Mouse (Mus musculus): ENCODE results near the gene Itpkc. TPM values are rescaled to one million over a fixed set of nuclear protein-coding genes. Genes with fewer than 3 reads are reported as not detected.
"Not testable (repeated sequence)": the region's sequence is repeated elsewhere in the genome, so short reads cannot be mapped to it uniquely, and the experiment has no call there.

Gene Itpkc
- polyA plus RNA-seq, 1 experiment from 2014 or later: 1.6 TPM

DNA sequence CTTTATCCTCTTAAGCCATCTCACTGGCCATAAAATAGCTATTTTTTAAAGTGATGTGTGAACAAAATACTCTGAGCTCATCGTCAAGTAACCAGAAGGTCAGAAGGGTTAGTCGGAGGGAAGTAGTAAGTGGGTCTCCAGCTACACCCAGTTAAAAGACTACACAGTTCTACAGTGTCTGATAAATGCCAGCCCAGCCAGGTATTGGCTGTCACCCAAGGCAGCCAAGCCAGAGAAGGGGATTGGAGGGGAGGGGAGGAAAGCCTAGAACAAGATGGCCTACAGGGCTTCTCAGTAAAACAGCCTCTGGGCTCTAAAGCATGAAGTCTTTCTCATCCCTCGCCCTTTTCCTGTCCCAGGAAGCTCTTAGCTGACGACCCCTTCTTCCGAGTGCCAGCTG is 21.5 kb upstream of the Itpkc start:
- H3K27me3 ChIP-seq (ENCODE audit: control insufficient read depth, insufficient read depth, low read depth, low read length): no peaks in the 10 kb centered on the region
- no peaks in the 10 kb centered on the region for H3K9me3 ChIP-seq (replicated peaks; ENCODE audit: control insufficient read depth, low read length)
- H3K4me3 ChIP-seq (ENCODE audit: low read depth, low read length): no peak overlapping the region
- no peak overlapping the region for H3K9ac ChIP-seq (ENCODE audit: low read depth, low read length)
- H3K27ac ChIP-seq (ENCODE audit: low read length): no peak overlapping the region
- WGBS (ENCODE audit: insufficient replicate concordance): 70% methylated on average over 5 of the region's 5 CpGs
- ATAC-seq (ENCODE audit: low read depth): no peak
- H3K36me3 ChIP-seq (ENCODE audit: control insufficient read depth, insufficient read depth): no peaks in the 10 kb centered on the region
- H3K4me2 ChIP-seq (ENCODE audit: low read depth, low read length): no peak overlapping the region
- peaks cover 4% of the 10 kb centered on the region for H3K4me1 ChIP-seq (ENCODE audit: control insufficient read depth, low read depth, low read length)

DNA sequence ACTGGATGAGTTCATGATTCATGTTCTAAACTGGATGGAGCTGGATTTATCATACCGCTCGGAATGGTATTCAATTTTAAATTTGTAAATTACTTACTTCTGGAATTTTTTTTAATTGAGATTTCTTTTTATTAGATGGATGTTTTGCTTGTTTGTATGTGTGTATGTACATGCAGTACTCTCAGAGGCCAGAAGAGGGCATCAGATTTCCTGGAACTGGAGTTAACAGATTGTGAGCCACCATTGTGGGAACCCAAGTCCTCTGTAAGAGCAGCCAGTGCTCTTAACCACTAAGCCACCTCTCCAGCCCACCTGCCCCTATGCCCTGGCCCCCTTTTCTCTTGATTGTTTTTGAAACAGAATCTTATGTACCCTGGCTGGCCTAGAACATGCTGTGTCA is 20.7 kb upstream of the Itpkc start:
- WGBS (ENCODE audit: insufficient replicate concordance): 63% methylated on average over 2 of the region's 2 CpGs
- Histone ChIP-seq H3K9me3 (replicated peaks; ENCODE audit: control insufficient read depth, low read length) (no peaks in the 10 kb centered on the region), H3K27ac (ENCODE audit: low read length) (no peak overlapping the region), H3K36me3 (ENCODE audit: control insufficient read depth, insufficient read depth) (no peaks in the 10 kb centered on the region), H3K9ac (ENCODE audit: low read depth, low read length) (no peak overlapping the region), H3K27me3 (ENCODE audit: control insufficient read depth, insufficient read depth, low read depth, low read length) (no peaks in the 10 kb centered on the region), H3K4me2 (ENCODE audit: low read depth, low read length) (no peak overlapping the region), H3K4me1 (ENCODE audit: control insufficient read depth, low read depth, low read length) (no peaks in the 10 kb centered on the region; the same call in 1 of the 2 replicates), H3K4me3 (ENCODE audit: low read depth, low read length) (no peak overlapping the region)
- no peak for ATAC-seq (ENCODE audit: low read depth)

DNA sequence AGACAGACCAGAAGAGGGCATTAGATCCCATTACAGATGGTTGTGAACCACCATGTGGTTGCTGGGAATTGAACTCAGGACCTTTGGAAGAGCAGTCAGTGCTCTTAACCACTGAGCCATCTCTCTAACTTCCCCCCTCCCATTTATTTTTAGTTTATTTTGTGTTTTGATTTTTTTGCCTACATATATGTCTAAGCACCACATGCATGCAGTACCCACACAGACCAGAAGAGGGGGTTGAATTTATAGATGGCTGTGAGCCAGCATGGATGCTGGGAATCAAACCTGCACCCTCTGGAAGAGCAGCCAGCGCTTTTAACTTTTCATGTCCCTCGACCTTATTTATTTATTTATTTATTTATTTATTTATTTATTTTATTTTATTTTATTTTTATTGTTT is 15.6 kb upstream of the Itpkc start:
- H3K9me3 ChIP-seq (replicated peaks; ENCODE audit: control insufficient read depth, low read length); H3K4me2 ChIP-seq (ENCODE audit: low read depth, low read length); H3K4me3 ChIP-seq (ENCODE audit: low read depth, low read length); ATAC-seq (ENCODE audit: low read depth); H3K27ac ChIP-seq (ENCODE audit: low read length); H3K27me3 ChIP-seq (ENCODE audit: control insufficient read depth, insufficient read depth, low read depth, low read length); H3K4me1 ChIP-seq (ENCODE audit: control insufficient read depth, low read depth, low read length); H3K9ac ChIP-seq (ENCODE audit: low read depth, low read length); H3K36me3 ChIP-seq (ENCODE audit: control insufficient read depth, insufficient read depth): not testable (repeated sequence)
- 60% methylated on average over 2 of the region's 2 CpGs for WGBS (ENCODE audit: insufficient replicate concordance)

DNA sequence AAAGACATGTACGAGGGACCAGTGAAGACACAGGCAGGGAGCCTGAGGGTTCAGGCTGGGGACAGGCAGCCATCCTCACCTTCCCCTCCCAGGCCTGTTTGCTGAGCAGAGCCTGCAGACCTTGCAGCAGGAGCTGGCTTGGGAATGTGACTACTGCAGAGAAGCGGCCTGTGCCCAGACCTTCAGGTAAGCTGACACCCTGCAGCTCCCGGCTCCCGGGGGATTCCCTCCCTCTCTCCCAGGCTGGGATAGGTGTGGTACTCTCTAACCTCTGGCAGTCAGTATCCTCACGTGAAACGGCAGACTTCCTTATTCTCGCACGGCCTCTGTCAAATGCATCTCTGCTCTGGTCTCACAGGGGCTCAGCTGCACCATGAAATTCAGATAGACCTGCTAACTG is 14.8 kb upstream of the Itpkc start:
- no peak for ATAC-seq (ENCODE audit: low read depth)

DNA sequence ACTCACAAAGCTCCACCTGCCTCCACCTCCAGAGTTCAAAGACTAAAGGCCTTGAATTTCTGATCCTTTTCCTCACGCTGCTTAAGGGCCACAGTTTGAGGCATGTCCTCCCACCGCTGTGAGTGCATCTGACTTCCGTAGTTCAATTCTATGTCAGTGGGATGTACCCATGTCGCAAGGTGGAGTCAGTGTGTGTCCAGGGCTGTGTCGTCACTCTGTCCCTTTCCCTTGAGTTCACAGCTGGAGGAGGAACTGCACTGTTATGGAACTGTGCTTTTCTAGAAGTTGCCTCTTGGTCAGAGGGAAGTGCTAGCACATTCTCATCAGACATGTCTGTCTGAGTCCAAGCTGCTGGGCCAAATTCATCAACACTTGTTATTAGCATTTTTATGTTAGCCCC is 10.1 kb upstream of the Itpkc start:
- Histone ChIP-seq H3K4me2 (ENCODE audit: low read depth, low read length) (no peak overlapping the region), H3K9me3 (replicated peaks; ENCODE audit: control insufficient read depth, low read length) (no peaks in the 10 kb centered on the region), H3K4me3 (ENCODE audit: low read depth, low read length) (no peak overlapping the region), H3K4me1 (ENCODE audit: control insufficient read depth, low read depth, low read length) (peaks cover 3% of the 10 kb centered on the region), H3K27ac (ENCODE audit: low read length) (no peak overlapping the region), H3K27me3 (ENCODE audit: control insufficient read depth, insufficient read depth, low read depth, low read length) (no peaks in the 10 kb centered on the region), H3K9ac (ENCODE audit: low read depth, low read length) (no peak overlapping the region), H3K36me3 (ENCODE audit: control insufficient read depth, insufficient read depth) (no peaks in the 10 kb centered on the region)
- ATAC-seq (ENCODE audit: low read depth): peak; percentile 54; the same call in 1 of the 2 replicates
- 69% methylated on average over 5 of the region's 5 CpGs for WGBS (ENCODE audit: insufficient replicate concordance)

More for the DNA sequence above, 14.8 kb upstream of the Itpkc start:
- Histone ChIP-seq H3K27me3 (ENCODE audit: control insufficient read depth, insufficient read depth, low read depth, low read length) (no peaks in the 10 kb centered on the region), H3K4me1 (ENCODE audit: control insufficient read depth, low read depth, low read length) (no peaks in the 10 kb centered on the region), H3K36me3 (ENCODE audit: control insufficient read depth, insufficient read depth) (no peaks in the 10 kb centered on the region), H3K9me3 (replicated peaks; ENCODE audit: control insufficient read depth, low read length) (no peaks in the 10 kb centered on the region), H3K4me2 (ENCODE audit: low read depth, low read length) (no peak overlapping the region), H3K27ac (ENCODE audit: low read length) (no peak overlapping the region), H3K4me3 (ENCODE audit: low read depth, low read length) (no peak overlapping the region), H3K9ac (ENCODE audit: low read depth, low read length) (no peak overlapping the region)
- WGBS (ENCODE audit: insufficient replicate concordance): 70% methylated on average over 8 of the region's 8 CpGs

DNA sequence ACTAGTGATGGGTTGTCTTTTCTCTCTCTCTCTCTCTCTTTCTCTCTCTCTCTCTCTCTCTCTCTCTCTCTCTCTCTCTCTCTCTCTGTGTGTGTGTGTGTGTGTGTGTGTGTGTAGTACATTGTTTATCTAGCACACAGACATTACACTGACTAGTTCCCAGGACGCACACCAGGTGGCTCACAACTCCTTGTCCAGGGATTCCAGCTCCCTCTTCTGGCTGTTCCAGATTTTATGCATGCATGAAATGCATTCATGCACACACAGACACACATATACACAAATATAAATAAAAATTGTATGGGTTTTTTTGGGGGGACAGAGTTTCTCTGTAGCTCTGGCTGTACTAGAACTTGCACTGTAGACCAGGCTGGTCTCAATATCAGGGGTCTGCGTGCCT is 9.1 kb upstream of the Itpkc start:
- Histone ChIP-seq H3K4me3 (ENCODE audit: low read depth, low read length) (no peak overlapping the region), H3K36me3 (ENCODE audit: control insufficient read depth, insufficient read depth) (no peaks in the 10 kb centered on the region), H3K9me3 (replicated peaks; ENCODE audit: control insufficient read depth, low read length) (no peaks in the 10 kb centered on the region), H3K27ac (ENCODE audit: low read length) (no peak overlapping the region), H3K4me1 (ENCODE audit: control insufficient read depth, low read depth, low read length) (peaks cover 8% of the 10 kb centered on the region), H3K4me2 (ENCODE audit: low read depth, low read length) (no peak overlapping the region), H3K27me3 (ENCODE audit: control insufficient read depth, insufficient read depth, low read depth, low read length) (no peaks in the 10 kb centered on the region), H3K9ac (ENCODE audit: low read depth, low read length) (no peak overlapping the region)
- ATAC-seq (ENCODE audit: low read depth): no peak
- 69% methylated on average over 2 of the region's 2 CpGs for WGBS (ENCODE audit: insufficient replicate concordance)

DNA sequence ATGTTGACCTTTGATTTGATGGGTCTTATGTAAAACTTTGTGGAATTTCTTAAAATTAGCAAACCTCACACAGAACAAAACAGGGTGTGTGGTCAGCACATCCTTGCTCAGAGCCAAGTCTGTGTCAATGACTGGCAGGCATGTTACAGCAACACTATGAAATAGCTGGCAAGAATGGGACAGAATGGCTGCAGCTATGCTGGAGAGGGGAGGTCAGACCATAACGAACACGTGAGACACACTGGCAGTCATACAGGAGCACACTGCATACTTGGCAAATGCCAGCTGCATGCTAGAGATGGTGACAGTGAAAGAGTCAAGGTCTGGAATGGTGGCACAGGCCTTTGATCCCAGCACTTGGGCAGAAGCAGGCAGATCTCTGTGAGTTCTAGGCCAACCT is 7.3 kb upstream of the Itpkc start:
- no peak overlapping the region for H3K9ac ChIP-seq (ENCODE audit: low read depth, low read length)
- H3K4me1 ChIP-seq (ENCODE audit: control insufficient read depth, low read depth, low read length): peaks cover 10% of the 10 kb centered on the region
- H3K4me2 ChIP-seq (ENCODE audit: low read depth, low read length): no peak overlapping the region
- H3K27ac ChIP-seq (ENCODE audit: low read length): no peak overlapping the region
- 78% methylated on average over 2 of the region's 2 CpGs for WGBS (ENCODE audit: insufficient replicate concordance)
- no peak overlapping the region for H3K4me3 ChIP-seq (ENCODE audit: low read depth, low read length)
- H3K27me3 ChIP-seq (ENCODE audit: control insufficient read depth, insufficient read depth, low read depth, low read length): no peaks in the 10 kb centered on the region
- ATAC-seq (ENCODE audit: low read depth): no peak
- H3K36me3 ChIP-seq (ENCODE audit: control insufficient read depth, insufficient read depth): no peaks in the 10 kb centered on the region
- no peaks in the 10 kb centered on the region for H3K9me3 ChIP-seq (replicated peaks; ENCODE audit: control insufficient read depth, low read length)

DNA sequence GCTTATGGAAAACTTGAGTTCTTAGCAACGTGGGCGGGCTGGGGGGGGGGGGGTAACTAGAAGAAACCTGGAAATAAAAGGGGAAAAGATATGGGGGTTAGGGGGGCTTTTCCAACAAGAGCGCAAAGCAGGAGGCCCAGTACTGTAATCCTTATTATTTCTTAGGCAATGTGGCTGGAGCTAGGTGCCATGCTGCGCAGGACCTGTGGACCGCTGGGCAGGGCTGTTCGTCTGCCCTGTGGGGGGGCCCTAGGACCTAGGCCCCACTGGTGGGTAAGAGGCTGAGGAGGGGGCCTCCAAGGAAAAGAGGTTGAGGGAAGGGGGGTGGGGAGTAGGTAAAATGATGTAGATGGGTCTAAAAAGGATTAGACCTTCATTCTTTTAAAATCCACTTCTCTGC is 4.8 kb upstream of the Itpkc start:
- Histone ChIP-seq H3K36me3 (ENCODE audit: control insufficient read depth, insufficient read depth) (no peaks in the 10 kb centered on the region), H3K4me1 (ENCODE audit: control insufficient read depth, low read depth, low read length) (peaks cover 15% of the 10 kb centered on the region), H3K27me3 (ENCODE audit: control insufficient read depth, insufficient read depth, low read depth, low read length) (no peaks in the 10 kb centered on the region), H3K4me3 (ENCODE audit: low read depth, low read length) (peak overlapping the region; percentile 79), H3K9me3 (replicated peaks; ENCODE audit: control insufficient read depth, low read length) (no peaks in the 10 kb centered on the region), H3K9ac (ENCODE audit: low read depth, low read length) (peak overlapping the region; percentile 66), H3K4me2 (ENCODE audit: low read depth, low read length) (peak overlapping the region; percentile 71), H3K27ac (ENCODE audit: low read length) (no peak overlapping the region)
- 10% methylated on average over 6 of the region's 6 CpGs for WGBS (ENCODE audit: insufficient replicate concordance)
- no peak for ATAC-seq (ENCODE audit: low read depth)

DNA sequence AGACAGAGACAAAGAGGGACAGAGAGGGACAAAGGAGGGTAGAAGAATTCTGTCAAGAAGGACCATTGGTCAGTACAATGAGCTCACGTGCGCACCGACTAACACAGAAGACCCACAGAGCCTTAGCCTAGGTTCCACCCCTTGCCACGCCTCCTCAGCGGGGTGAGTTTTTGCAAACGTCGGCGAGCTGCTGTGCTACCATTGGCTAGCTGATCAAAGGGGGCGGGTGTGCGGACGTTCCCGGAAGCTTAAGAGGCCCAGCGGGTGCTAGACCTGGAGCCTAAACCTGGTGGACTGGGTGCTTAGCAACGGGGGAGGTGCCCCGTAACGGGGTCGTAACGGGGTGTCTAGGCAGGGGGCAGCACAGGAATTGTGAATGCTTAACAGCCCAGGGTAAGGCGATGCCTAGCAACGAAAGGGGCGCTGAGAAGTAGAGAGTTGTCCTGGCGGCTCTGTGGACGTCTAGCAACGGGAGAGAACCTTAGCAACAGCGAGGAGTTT is 4.4 kb upstream of the Itpkc start, which contains the start of gene Coq8b:
Coq8b (plus strand) TSS at position 243 of the 501 bp plus-strand sequence.
- Histone ChIP-seq H3K4me1 (ENCODE audit: control insufficient read depth, low read depth, low read length) (peaks cover 17% of the 10 kb centered on the region), H3K9me3 (replicated peaks; ENCODE audit: control insufficient read depth, low read length) (no peaks in the 10 kb centered on the region), H3K4me3 (ENCODE audit: low read depth, low read length) (peak within 1 kb of the TSS; percentile 79), H3K27ac (ENCODE audit: low read length) (peak within 1 kb of the TSS; percentile 40; the same call in 1 of the 2 replicates), H3K27me3 (ENCODE audit: control insufficient read depth, insufficient read depth, low read depth, low read length) (no peaks in the 10 kb centered on the region), H3K36me3 (ENCODE audit: control insufficient read depth, insufficient read depth) (no peaks in the 10 kb centered on the region), H3K9ac (ENCODE audit: low read depth, low read length) (peak within 1 kb of the TSS; percentile 66), H3K4me2 (ENCODE audit: low read depth, low read length) (peak within 1 kb of the TSS; percentile 71)
- WGBS (ENCODE audit: insufficient replicate concordance): under 1% methylated on average over 25 of the region's 25 CpGs
- ATAC-seq (ENCODE audit: low read depth): peak; percentile 90
